Mouse (Mus musculus) forebrain, embryonic 11.5 days (tissue): ENCODE measurements around the gene Rab29. TPM values are rescaled to one million over a fixed set of nuclear protein-coding genes. Genes with fewer than 3 reads are reported as not detected.

Experiments used
- ATAC-seq: fragments of 200-750 bp; cut with Nextera tagmentation; replicated peaks from 2 replicates; pipeline ENCODE4 v1.8.0; 2017; ENCODE audit warnings: moderate TSS enrichment; ENCODE audit not compliant: low FRiP score
- DNase-seq: peaks from one replicate; pipeline ENCODE4 v3.0.0-alpha.2; 2017; ENCODE audit warnings: low spot score
- H3K27ac ChIP-seq: fragments of 300-500 bp; sonication (generic); 2 replicates; pipeline ENCODE4 v1.5.1; 2014; ENCODE audit warnings: low read depth, low read length
- H3K27me3 ChIP-seq: fragments of 300-500 bp; sonication (generic); 2 replicates; pipeline ENCODE4 v1.6.1; 2014; ENCODE audit warnings: mild to moderate bottlenecking, low read length, mixed read lengths; ENCODE audit not compliant: control insufficient read depth, insufficient read depth
- H3K36me3 ChIP-seq: fragments of 300-500 bp; sonication (generic); 2 replicates; pipeline ENCODE4 v1.6.1; 2014; ENCODE audit warnings: mild to moderate bottlenecking, low read length, moderate library complexity, mixed read lengths; ENCODE audit not compliant: control insufficient read depth, insufficient read depth
- H3K4me1 ChIP-seq: fragments of 300-500 bp; sonication (generic); replicated peaks from 2 replicates; pipeline ENCODE4 v1.6.1; 2014; ENCODE audit warnings: low read length, mixed read lengths; ENCODE audit not compliant: control insufficient read depth, insufficient read depth
- H3K4me2 ChIP-seq: fragments of 300-500 bp; sonication (generic); 2 replicates; pipeline ENCODE4 v1.6.1; 2014; ENCODE audit warnings: low read depth, mild to moderate bottlenecking, low read length, moderate library complexity, mixed read lengths; ENCODE audit not compliant: severe bottlenecking
- H3K4me3 ChIP-seq: fragments of 300-500 bp; sonication (generic); 2 replicates; pipeline ENCODE4 v1.5.1; 2014; ENCODE audit warnings: low read depth, low read length
- H3K9ac ChIP-seq: fragments of 300-500 bp; sonication (generic); 2 replicates; pipeline ENCODE4 v1.6.1; 2014; ENCODE audit warnings: low read length
- H3K9me3 ChIP-seq: fragments of 300-500 bp; sonication (generic); 2 replicates; pipeline ENCODE4 v1.6.1; 2016; ENCODE audit warnings: low read length, mixed read lengths; ENCODE audit not compliant: control insufficient read depth
- WGBS: fragments of 180-500 bp; shearing (Covaris S2); extraction: QIAGEN DNeasy Blood & Tissue Kit; methylation state at CpG from one replicate; pipeline ENCODE4 v1.1.7; 2014; 5-methylcytosine and 5-hydroxymethylcytosine counted together
- polyA plus RNA-seq: library from polyadenylated mRNA; unstranded; fragments of >200 nt; fragmentation: Nextera tagmentation; extraction: Ambion mirVana; gene quantifications from 2 replicates; pipeline ENCODE4 v1.2.1, GENCODE M21; 2014

Gene Rab29
- polyA plus RNA-seq, 1 experiment from 2014 or later: 15.2 TPM

DNA sequence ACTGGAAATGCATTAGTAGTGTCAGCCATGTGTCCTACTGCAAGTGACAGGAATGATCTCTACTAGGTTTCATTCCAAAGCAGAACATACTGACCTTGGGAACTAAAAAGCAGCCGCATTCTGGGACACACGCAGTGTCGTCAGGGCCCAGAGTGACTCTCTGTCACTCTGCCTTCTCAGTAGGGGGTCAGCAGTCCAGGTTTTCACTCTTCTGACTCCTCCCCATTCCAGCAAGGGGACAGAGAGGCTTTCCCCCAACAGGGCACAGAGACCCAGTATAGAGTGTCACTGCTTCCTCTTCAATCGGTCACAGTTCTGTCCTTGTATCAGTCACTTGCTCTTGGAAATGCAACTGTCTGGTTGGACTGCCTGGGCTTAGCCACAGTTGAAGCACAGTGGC is 24.8 kb upstream of the Rab29 start:
- H3K4me2 ChIP-seq: no peak overlapping the region
- no peaks in the 10 kb centered on the region; the same call in 1 of the 2 replicates for H3K36me3 ChIP-seq
- ATAC-seq (no peak), DNase-seq (no peak)
- H3K4me1 ChIP-seq: no peaks in the 10 kb centered on the region
- H3K9ac ChIP-seq: no peak overlapping the region
- no peak overlapping the region for H3K4me3 ChIP-seq
- H3K27ac ChIP-seq: no peak overlapping the region
- no peaks in the 10 kb centered on the region for H3K27me3 ChIP-seq
- 88% methylated on average over 4 of the region's 4 CpGs for WGBS
- no peaks in the 10 kb centered on the region for H3K9me3 ChIP-seq

DNA sequence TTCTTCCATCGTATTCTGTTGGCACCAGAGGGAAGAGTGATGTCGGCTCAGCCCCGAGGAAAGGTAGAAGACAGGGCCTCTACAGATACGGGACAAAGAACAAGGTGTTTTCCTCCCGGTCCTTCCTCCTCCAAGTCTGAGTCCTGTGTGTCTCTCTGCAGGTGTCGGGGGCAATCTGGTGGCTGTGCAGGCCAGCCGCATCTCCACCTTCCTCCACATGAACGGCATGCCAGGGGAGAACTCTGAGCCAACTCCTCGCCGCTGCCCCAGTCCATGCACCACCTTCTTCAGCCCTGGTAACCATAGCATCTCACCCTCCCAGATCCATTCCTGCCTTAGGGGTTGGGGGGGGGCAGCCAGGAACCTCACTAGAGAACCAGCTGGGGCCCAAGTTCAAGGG is 23.3 kb upstream of the Rab29 start:
- Histone ChIP-seq H3K4me1 (no peaks in the 10 kb centered on the region), H3K9ac (no peak overlapping the region), H3K4me2 (no peak overlapping the region), H3K4me3 (no peak overlapping the region), H3K27me3 (no peaks in the 10 kb centered on the region), H3K9me3 (no peaks in the 10 kb centered on the region), H3K36me3 (no peaks in the 10 kb centered on the region; the same call in 1 of the 2 replicates), H3K27ac (no peak overlapping the region)
- 95% methylated on average over 10 of the region's 10 CpGs for WGBS
- ATAC-seq: no peak
- DNase-seq: no peak

DNA sequence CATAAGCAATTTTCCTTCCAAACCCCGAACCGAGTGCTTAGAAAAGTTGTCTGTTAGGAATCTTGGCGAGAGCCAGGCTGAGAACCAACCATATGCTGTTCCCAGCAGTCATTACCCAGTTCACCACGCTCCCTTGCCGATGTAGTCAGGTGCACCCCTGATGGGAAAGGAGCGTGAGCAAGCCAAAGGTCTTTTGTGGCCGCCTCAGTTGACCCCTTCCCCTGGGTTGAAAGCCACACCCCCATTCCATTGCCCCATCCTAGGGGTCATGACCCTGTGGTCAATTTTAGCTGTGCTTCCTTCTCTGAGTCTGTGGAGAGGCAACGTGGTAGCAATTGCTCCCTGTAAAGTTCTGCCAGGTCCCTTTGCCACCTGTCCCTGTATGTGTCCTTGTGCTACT is 22.1 kb upstream of the Rab29 start:
- Histone ChIP-seq H3K27ac (no peak overlapping the region), H3K9ac (no peak overlapping the region), H3K27me3 (no peaks in the 10 kb centered on the region), H3K9me3 (no peaks in the 10 kb centered on the region), H3K4me3 (no peak overlapping the region), H3K4me1 (no peaks in the 10 kb centered on the region), H3K36me3 (no peaks in the 10 kb centered on the region; the same call in 1 of the 2 replicates), H3K4me2 (no peak overlapping the region)
- DNase-seq (no peak), ATAC-seq (no peak)
- WGBS: 64% methylated on average over 8 of the region's 8 CpGs

DNA sequence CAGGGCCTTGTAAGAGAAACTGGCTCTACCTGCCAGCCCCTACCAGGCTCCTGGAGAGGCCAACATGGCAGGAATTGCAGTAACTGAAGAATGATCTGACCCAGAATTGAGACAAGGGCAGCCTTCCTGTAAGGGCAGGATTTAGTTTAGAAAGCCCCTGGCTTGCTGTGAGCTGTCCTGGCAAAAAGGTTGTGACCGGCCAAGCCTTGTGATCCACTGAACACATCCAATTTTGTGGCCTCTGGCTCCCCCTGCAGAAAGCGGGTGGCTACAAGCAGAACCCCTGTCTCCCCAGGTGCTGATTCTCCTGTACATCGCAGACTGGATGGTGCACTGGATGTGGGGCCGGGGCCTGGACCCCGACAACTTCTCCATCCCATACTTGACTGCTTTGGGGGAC is 20.8 kb upstream of the Rab29 start:
- DNase-seq: no peak
- no peaks in the 10 kb centered on the region; the same call in 1 of the 2 replicates for H3K36me3 ChIP-seq
- H3K9me3 ChIP-seq: no peaks in the 10 kb centered on the region
- H3K4me2 ChIP-seq: no peak overlapping the region
- no peak overlapping the region for H3K9ac ChIP-seq
- no peak overlapping the region for H3K27ac ChIP-seq
- no peaks in the 10 kb centered on the region for H3K27me3 ChIP-seq
- WGBS: 77% methylated on average over 5 of the region's 5 CpGs
- ATAC-seq: no peak
- no peaks in the 10 kb centered on the region for H3K4me1 ChIP-seq
- no peak overlapping the region for H3K4me3 ChIP-seq

DNA sequence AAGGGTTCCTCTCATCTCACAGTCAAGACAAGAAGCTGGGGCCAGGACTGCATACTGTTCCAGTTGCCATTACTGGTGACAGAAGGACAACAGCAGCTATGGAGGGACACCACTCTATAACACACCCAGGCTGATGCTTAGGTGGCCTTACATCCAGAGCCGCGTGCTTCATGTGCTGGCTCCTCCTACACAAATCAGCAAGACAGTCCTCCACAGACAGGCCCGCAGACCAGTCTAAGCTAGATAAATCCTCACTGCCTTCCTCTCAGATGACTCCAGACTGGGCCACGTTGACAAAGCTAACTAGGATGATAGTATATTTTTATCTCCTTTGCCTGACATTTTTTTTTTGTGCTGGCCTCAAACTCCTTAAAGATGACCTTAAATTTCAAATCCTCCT is 5.2 kb upstream of the Rab29 start:
- Histone ChIP-seq H3K9me3 (no peaks in the 10 kb centered on the region), H3K4me3 (no peak overlapping the region), H3K36me3 (no peaks in the 10 kb centered on the region), H3K9ac (no peak overlapping the region), H3K27me3 (no peaks in the 10 kb centered on the region), H3K4me2 (no peak overlapping the region), H3K27ac (no peak overlapping the region), H3K4me1 (no peaks in the 10 kb centered on the region)
- no peak for DNase-seq
- ATAC-seq: no peak
- WGBS: 85% methylated on average over 4 of the region's 4 CpGs

DNA sequence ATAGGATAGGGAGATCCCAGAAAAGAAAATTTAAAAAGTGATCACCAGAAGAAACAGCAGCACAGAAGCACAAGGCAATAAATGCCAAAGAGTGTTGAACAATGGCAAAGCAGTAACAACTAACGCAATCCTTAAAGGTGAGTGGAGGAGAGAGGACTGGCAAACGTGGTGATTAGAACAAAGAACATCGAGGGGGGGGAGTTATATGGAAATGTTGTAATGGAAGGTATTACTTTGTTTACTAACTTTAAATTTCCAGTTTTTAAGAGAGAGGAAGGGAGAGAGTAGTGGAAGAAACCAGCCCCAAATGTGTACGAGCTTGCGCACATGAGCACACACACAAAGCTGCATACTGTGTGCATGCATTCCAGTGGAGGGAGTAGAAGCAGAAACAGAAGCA is 1.4 kb upstream of the Rab29 start:
- H3K4me2 ChIP-seq: no peak overlapping the region
- WGBS: 83% methylated on average over 5 of the region's 5 CpGs
- no peaks in the 10 kb centered on the region for H3K36me3 ChIP-seq
- no peak overlapping the region for H3K4me3 ChIP-seq
- H3K9ac ChIP-seq: no peak overlapping the region
- H3K27ac ChIP-seq: no peak overlapping the region
- ATAC-seq (no peak), DNase-seq (no peak)
- no peaks in the 10 kb centered on the region for H3K9me3 ChIP-seq
- H3K27me3 ChIP-seq: no peaks in the 10 kb centered on the region
- H3K4me1 ChIP-seq: peaks cover 3% of the 10 kb centered on the region; the same call in 1 of the 2 replicates

DNA sequence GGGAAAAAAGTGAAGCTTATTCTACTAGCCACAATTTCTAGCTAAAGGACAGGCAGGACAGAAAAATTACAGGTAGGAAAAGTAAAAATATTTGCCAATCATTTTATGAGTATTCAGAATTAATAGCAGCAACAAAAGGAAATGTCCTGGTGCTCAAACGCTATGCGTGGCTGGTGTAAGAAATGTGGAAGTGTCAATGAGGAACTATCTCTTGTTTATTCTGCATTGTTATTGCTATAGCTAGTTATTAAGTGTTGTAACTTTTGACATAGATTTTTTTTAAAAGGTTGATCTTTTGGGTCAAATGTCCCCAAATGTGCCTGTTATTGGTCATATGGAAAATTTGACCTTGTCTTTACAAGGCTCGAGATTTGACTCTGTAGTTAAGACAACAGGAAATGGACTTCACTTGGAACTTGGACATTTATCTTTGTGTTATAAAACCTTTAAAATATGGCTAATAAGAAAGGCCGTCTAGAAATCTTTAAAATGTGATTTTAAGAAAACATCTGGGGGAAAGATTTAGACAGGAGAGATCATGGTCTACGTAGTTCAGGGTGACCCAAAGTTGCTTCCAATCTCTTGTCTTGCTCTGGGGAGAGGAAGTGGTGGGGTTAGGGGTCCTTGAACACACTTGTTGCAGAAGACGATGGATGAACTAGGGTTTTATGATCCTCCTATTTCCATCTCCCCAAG is 572 bp upstream of the Rab29 start:
- no peaks in the 10 kb centered on the region for H3K36me3 ChIP-seq
- H3K27ac ChIP-seq: no peak overlapping the region
- no peaks in the 10 kb centered on the region for H3K27me3 ChIP-seq
- H3K4me3 ChIP-seq: peak overlapping the region; percentile 57; the same call in 1 of the 2 replicates
- DNase-seq (no peak), ATAC-seq (peak; percentile 45; the same call in 1 of the 2 replicates)
- peaks cover 3% of the 10 kb centered on the region; the same call in 1 of the 2 replicates for H3K4me1 ChIP-seq
- 78% methylated on average over 6 of the region's 6 CpGs for WGBS
- no peaks in the 10 kb centered on the region for H3K9me3 ChIP-seq
- no peak overlapping the region for H3K9ac ChIP-seq
- no peak overlapping the region for H3K4me2 ChIP-seq

DNA sequence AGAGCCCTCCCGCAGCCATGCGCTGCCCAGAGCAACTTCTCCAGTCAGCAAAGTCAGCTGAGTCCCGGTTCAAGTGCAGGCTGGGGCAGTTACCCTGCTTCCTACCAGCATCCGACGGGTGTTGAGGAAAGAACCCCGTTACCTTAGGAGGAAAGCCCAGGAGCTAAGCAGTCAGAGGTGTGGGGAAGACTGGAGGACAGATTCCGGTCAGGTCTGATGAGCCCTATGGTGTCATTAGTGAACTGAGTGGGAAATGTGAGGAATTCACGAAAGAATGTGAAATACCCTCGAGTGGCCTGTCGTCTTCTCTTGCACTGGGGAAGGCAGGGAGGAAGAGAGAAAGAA is 894 bp downstream of the Rab29 start:
- no peaks in the 10 kb centered on the region for H3K9me3 ChIP-seq
- no peaks in the 10 kb centered on the region for H3K27me3 ChIP-seq
- no peak for DNase-seq
- peak overlapping the region; percentile 71 for H3K4me2 ChIP-seq
- no peaks in the 10 kb centered on the region for H3K36me3 ChIP-seq
- WGBS: 35% methylated on average over 10 of the region's 10 CpGs
- peaks cover 3% of the 10 kb centered on the region; the same call in 1 of the 2 replicates for H3K4me1 ChIP-seq
- ATAC-seq: no peak; the same call in 1 of the 2 replicates
- no peak overlapping the region for H3K27ac ChIP-seq
- H3K4me3 ChIP-seq: peak overlapping the region; percentile 57
- peak overlapping the region; percentile 68; the same call in 1 of the 2 replicates for H3K9ac ChIP-seq

DNA sequence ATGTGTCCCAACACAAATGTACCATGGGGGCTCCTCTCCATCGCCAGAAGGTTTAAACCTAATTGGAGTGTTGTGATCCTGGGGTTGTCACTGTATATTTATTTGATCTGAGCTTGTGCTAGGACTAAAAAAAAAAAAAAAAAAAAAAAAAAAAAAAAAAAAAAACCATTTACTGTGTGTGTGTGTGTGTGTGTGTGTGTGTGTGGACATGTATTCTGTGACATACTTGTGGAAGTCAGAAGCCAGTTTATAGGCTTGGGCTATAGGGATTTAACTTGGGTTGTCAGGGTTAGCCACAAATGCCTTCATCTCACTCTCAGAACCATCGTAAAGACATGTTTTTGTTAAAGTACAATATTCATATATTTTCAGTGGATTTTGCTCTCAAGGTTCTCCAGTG is 2.5 kb downstream of the Rab29 start:
- H3K9me3 ChIP-seq: no peaks in the 10 kb centered on the region
- no peak overlapping the region for H3K27ac ChIP-seq
- ATAC-seq: no peak
- no peaks in the 10 kb centered on the region for H3K27me3 ChIP-seq
- H3K4me1 ChIP-seq: peaks cover 3% of the 10 kb centered on the region; the same call in 1 of the 2 replicates
- no peak overlapping the region for H3K4me2 ChIP-seq
- 91% methylated on average over 2 of the region's 2 CpGs for WGBS
- H3K36me3 ChIP-seq: no peaks in the 10 kb centered on the region
- no peak overlapping the region for H3K4me3 ChIP-seq
- no peak for DNase-seq
- no peak overlapping the region for H3K9ac ChIP-seq
